Mouse (Mus musculus) forebrain, postnatal 0 days (tissue): Measurements from ENCODE around the gene Vmn2r23. TPM values are rescaled to one million over a fixed set of nuclear protein-coding genes. Genes with fewer than 3 reads are reported as not detected.

ENCODE experiments used
- ATAC-seq: fragments of 200-750 bp; cut with Nextera tagmentation; 2 replicates; pipeline ENCODE4 v1.8.0; 2017; ENCODE audit warnings: mild to moderate bottlenecking, moderate library complexity
- DNase-seq: peaks from one replicate; pipeline ENCODE4 v3.0.0-alpha.2; 2015
- H3K27ac ChIP-seq: fragments of 300-500 bp; sonication (generic); 2 replicates; pipeline ENCODE4 v1.5.1; 2014; ENCODE audit warnings: low read depth, mild to moderate bottlenecking, antibody characterized with exemption, low read length, moderate library complexity, mixed read lengths
- H3K27me3 ChIP-seq: fragments of 300-500 bp; sonication (generic); 2 replicates; pipeline ENCODE4 v1.6.1; 2014; ENCODE audit warnings: mild to moderate bottlenecking, low read length, mixed read lengths; ENCODE audit not compliant: insufficient read depth
- H3K36me3 ChIP-seq: fragments of 300-500 bp; sonication (generic); 2 replicates; pipeline ENCODE4 v1.6.1; 2014; ENCODE audit warnings: mild to moderate bottlenecking, moderate library complexity; ENCODE audit not compliant: insufficient read depth
- H3K4me1 ChIP-seq: fragments of 300-500 bp; sonication (generic); 2 replicates; pipeline ENCODE4 v1.6.1; 2014; ENCODE audit warnings: antibody characterized with exemption; ENCODE audit not compliant: insufficient read depth
- H3K4me2 ChIP-seq: fragments of 300-500 bp; sonication (generic); 2 replicates; pipeline ENCODE4 v1.6.1; 2014; ENCODE audit warnings: low read depth, mild to moderate bottlenecking, moderate library complexity
- H3K4me3 ChIP-seq: fragments of 300-500 bp; sonication (generic); 2 replicates; pipeline ENCODE4 v1.5.1; 2014; ENCODE audit warnings: low read depth, low read length, mixed read lengths
- H3K9ac ChIP-seq: fragments of 300-500 bp; sonication (generic); 2 replicates; pipeline ENCODE4 v1.6.1; 2014; ENCODE audit warnings: mild to moderate bottlenecking
- H3K9me3 ChIP-seq: fragments of 300-500 bp; sonication (generic); 2 replicates; pipeline ENCODE4 v1.6.1; 2016; ENCODE audit warnings: low read length
- CTCF ChIP-seq: sonication (generic); IDR thresholded peaks from 2 replicates; pipeline ENCODE4 v1.5.1; 2016; ENCODE audit warnings: antibody characterized with exemption, control low read depth, low read depth
- WGBS: fragments of 180-500 bp; shearing (Covaris S2); extraction: QIAGEN DNeasy Blood & Tissue Kit; methylation state at CpG from one replicate; pipeline ENCODE4 v1.1.7; 2014; 5-methylcytosine and 5-hydroxymethylcytosine counted together
- polyA plus RNA-seq: library from polyadenylated mRNA; unstranded; fragments of >200 nt; fragmentation: Nextera tagmentation; extraction: Ambion mirVana; gene quantifications from 2 replicates; pipeline ENCODE4 v1.2.1, GENCODE M21; 2015
- total RNA-seq: library from RNA; depleted of rRNA; stranded (reverse); fragments of >200 nt; gene quantifications from 2 replicates; pipeline ENCODE4 v1.2.3, GENCODE M21; 2014; rRNA removed

Gene Vmn2r23
- total and polyA plus RNA-seq, 2 experiments from 2014 or later = not detected

GRCm38 (mm10) chr6:123793746-123794145 is 91.3 kb downstream of the Vmn2r23 start:
- Histone ChIP-seq H3K27me3 (no peaks in the 10 kb centered on the region), H3K9ac (no peak overlapping the region), H3K4me2 (no peak overlapping the region), H3K9me3 (no peaks in the 10 kb centered on the region), H3K4me3 (no peak overlapping the region), H3K4me1 (no peaks in the 10 kb centered on the region), H3K27ac (no peak overlapping the region), H3K36me3 (no peaks in the 10 kb centered on the region)
- 40% methylated on average over 9 of the region's 9 CpGs for WGBS
- no peak for ATAC-seq
- no peak for TF ChIP-seq CTCF
- no peak for DNase-seq

Other genes with a start within 250 kb of the Vmn2r23 start
- gene Vmn2r21, start 169.3 kb upstream of the Vmn2r23 start, total RNA-seq = not detected in 2 replicates
- gene Vmn2r21, start 169.3 kb upstream of the Vmn2r23 start, polyA plus RNA-seq = not detected in 2 replicates
- gene Vmn2r22, start 51.9 kb upstream of the Vmn2r23 start, total RNA-seq = not detected in 2 replicates
- not detected in 2 replicates for gene Vmn2r22, start 51.9 kb upstream of the Vmn2r23 start, polyA plus RNA-seq
- gene Vmn2r24, start 76.2 kb downstream of the Vmn2r23 start, total RNA-seq = not detected in 2 replicates
- not detected in 2 replicates for gene Vmn2r24, start 76.2 kb downstream of the Vmn2r23 start, polyA plus RNA-seq
- not detected in 2 replicates for gene Vmn2r25, start 150.8 kb downstream of the Vmn2r23 start, total RNA-seq
- gene Vmn2r25, start 150.8 kb downstream of the Vmn2r23 start, polyA plus RNA-seq = not detected in 2 replicates